Mouse (Mus musculus) G1E (cell line): ENCODE data around the gene Inf2.

Experiments
- CTCF ChIP-seq: IDR thresholded peaks from 2 replicates; pipeline ENCODE4 v1.5.1; 2012; ENCODE audit warnings: low read depth, low read length, inconsistent platforms, mixed read lengths
- GATA1 ChIP-seq: IDR thresholded peaks from 2 replicates; pipeline ENCODE4 v1.6.1; 2012; ENCODE audit warnings: borderline replicate concordance, low read length, inconsistent platforms, mixed read lengths
- GATA2 ChIP-seq: IDR thresholded peaks from 2 replicates; pipeline ENCODE4 v1.6.1; 2012; ENCODE audit warnings: low read depth, low read length, inconsistent platforms, borderline replicate concordance

DNA sequence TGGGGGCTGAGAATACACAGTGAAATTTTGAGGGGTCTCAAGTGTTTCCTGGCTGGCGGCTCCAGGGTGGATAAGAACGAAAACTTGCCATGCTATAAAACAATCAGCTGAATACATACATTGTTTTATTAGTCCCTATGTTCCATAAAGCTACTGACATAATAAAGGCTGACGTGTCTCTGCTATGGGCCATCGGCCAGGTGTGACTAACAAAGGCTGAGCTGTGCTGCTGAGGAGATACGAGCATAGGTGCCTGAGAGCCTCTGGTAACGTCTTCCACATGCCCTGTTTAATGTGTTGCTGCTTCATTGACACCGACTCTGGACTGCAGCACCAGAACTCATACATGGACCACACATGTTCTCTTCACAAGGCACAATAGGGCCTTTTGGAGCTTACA, 3.6 kb upstream of the Inf2 start:
- TF ChIP-seq CTCF (no peak), GATA2 (no peak), GATA1 (no peak)
